Mouse (Mus musculus): ENCODE results near the gene Smim14. TPM values are rescaled to one million over a fixed set of nuclear protein-coding genes. Genes with fewer than 3 reads are reported as not detected.

Smim14 gene
- total RNA-seq, 2 experiments from 2014 or later, result 115 to 117 TPM

- no peak for DNase-seq (ENCODE audit: low spot score in 2 of 2)
Measured at GRCm38 (mm10) chr5:65420822-65421221, 116.2 kb downstream of the Smim14 start.

GRCm38 (mm10) chr5:65419136-65419535 lies 117.8 kb downstream of the Smim14 start:
- DNase-seq (ENCODE audit: low spot score in 2 of 2), result no peak

GRCm38 (mm10) chr5:65415653-65416458 lies 121.1 kb downstream of the Smim14 start:
- DNase-seq (ENCODE audit: low spot score in 2 of 2), result no peak

GRCm38 (mm10) chr5:65407989-65408388 lies 129.0 kb downstream of the Smim14 start:
- no peak for DNase-seq (ENCODE audit: low spot score in 2 of 2)

- peak; percentile 26 to 72 for DNase-seq (ENCODE audit: low spot score in 2 of 2)
Measured at GRCm38 (mm10) chr5:65401251-65401994, 135.6 kb downstream of the Smim14 start.

Other genes with a start within 250 kb of the Smim14 start
- gene Rfc1, start 201.5 kb downstream of the Smim14 start, total RNA-seq (2021), result 10 to 100 TPM; 62.5 to 72.1 TPM
- 10 to 100 TPM in 1 of 2 experiments, 1 to 10 TPM in 1; 9.4 to 14.6 TPM for gene Klb, start 188.9 kb downstream of the Smim14 start, total RNA-seq (2021)
- 1,000 to 10,000 TPM; 1,533 to 1,815 TPM for gene Rpl9, start 145.7 kb downstream of the Smim14 start, total RNA-seq (2021)
- 10 to 100 TPM; 65.3 to 80.6 TPM for gene Lias, start 145.7 kb downstream of the Smim14 start, total RNA-seq (2021)
- gene Ugdh, start 101.2 kb downstream of the Smim14 start, total RNA-seq (2021), result 10 to 100 TPM; 70.8 to 71.5 TPM
- not detected for gene Gm43552, start 44.4 kb downstream of the Smim14 start, total RNA-seq (2021)
- gene Ube2k, start within 50 bp of the Smim14 start, total RNA-seq (2021), result 10 to 100 TPM; 84.9 to 85.8 TPM
- 100 to 1,000 TPM; 120 to 134 TPM for gene Pds5a, start 161.1 kb upstream of the Smim14 start, total RNA-seq (2021)
- gene N4bp2, start 226.3 kb upstream of the Smim14 start, total RNA-seq (2021), result 10 to 100 TPM; 41.6 to 45.6 TPM